Mouse (Mus musculus) retina, postnatal 1 day (tissue): ENCODE measurements around the gene Wdr61.
A peak's percentile ranks its signal among the peaks of the same experiment; 100 is the strongest.

Experiments
- DNase-seq: peaks from one replicate; pipeline ENCODE4 v3.0.0-alpha.2; 2012

Wdr61 gene

GRCm38 (mm10) chr9:54733921-54734638 is at the start of gene Wdr61:
Wdr61 (minus strand) TSS chr9:54734519.
- DNase-seq: peak; percentile 97

- DNase-seq: no peak
Measured at GRCm38 (mm10) chr9:54784003-54784402, 49.7 kb upstream of the Wdr61 start.

- DNase-seq: no peak
Measured at GRCm38 (mm10) chr9:54782504-54782903, 48.2 kb upstream of the Wdr61 start.

- no peak for DNase-seq
Measured at GRCm38 (mm10) chr9:54779280-54779679, 45.0 kb upstream of the Wdr61 start.

- no peak for DNase-seq
Measured at GRCm38 (mm10) chr9:54776451-54776982, 42.2 kb upstream of the Wdr61 start.

- no peak for DNase-seq
Measured at GRCm38 (mm10) chr9:54770140-54770780, 35.9 kb upstream of the Wdr61 start.

GRCm38 (mm10) chr9:54765336-54766085 is 31.2 kb upstream of the Wdr61 start:
- peak; percentile 54 for DNase-seq

- DNase-seq: peak; percentile 74
Measured at GRCm38 (mm10) chr9:54764561-54765217, 30.4 kb upstream of the Wdr61 start, which contains the start of gene Crabp1. Crabp1 (plus strand) TSS chr9:54764748.

GRCm38 (mm10) chr9:54764091-54764490 is 29.8 kb upstream of the Wdr61 start:
- DNase-seq: no peak

GRCm38 (mm10) chr9:54759592-54759991 is 25.3 kb upstream of the Wdr61 start:
- DNase-seq: peak; percentile 61

GRCm38 (mm10) chr9:54752944-54753295 is 18.6 kb upstream of the Wdr61 start:
- DNase-seq: no peak

GRCm38 (mm10) chr9:54752201-54752943 is 18.1 kb upstream of the Wdr61 start:
- peak; percentile 85 for DNase-seq

- no peak for DNase-seq
Measured at GRCm38 (mm10) chr9:54751684-54752083, 17.4 kb upstream of the Wdr61 start.

GRCm38 (mm10) chr9:54750215-54750981 is 16.1 kb upstream of the Wdr61 start:
- DNase-seq: peak; percentile 34

GRCm38 (mm10) chr9:54745740-54746370 is 11.5 kb upstream of the Wdr61 start:
- DNase-seq: peak; percentile 51

GRCm38 (mm10) chr9:54743891-54744290 is 9.6 kb upstream of the Wdr61 start:
- no peak for DNase-seq

- DNase-seq: peak; percentile 76
Measured at GRCm38 (mm10) chr9:54738376-54738775, 4.1 kb upstream of the Wdr61 start.

- peak; percentile 88 for DNase-seq
Measured at GRCm38 (mm10) chr9:54736284-54736701, 2.0 kb upstream of the Wdr61 start.

- DNase-seq: no peak
Measured at GRCm38 (mm10) chr9:54734639-54735252, 427 bp upstream of the Wdr61 start.

GRCm38 (mm10) chr9:54732122-54732521 is 2.2 kb downstream of the Wdr61 start:
- DNase-seq: peak; percentile 72
